Mouse (Mus musculus) induced T-regulatory cell, adult 2 months (primary cell): ENCODE results near the gene Gm10681.
"Not testable (repeated sequence)": the region's sequence is repeated elsewhere in the genome, so short reads cannot be mapped to it uniquely, and the experiment has no call there.

Experiments
- DNase-seq: peaks from one replicate; pipeline ENCODE4 v3.0.0-alpha.2; 2012; ENCODE audit warnings: low read depth

Gene Gm10681

GRCm38 (mm10) chr3:98588707-98589106 lies at the start of gene Gm10681:
TSS of gene Gm10681 (minus strand) at chr3:98588807.
- no peak for DNase-seq

GRCm38 (mm10) chr3:98635145-98635544 lies 46.5 kb upstream of the Gm10681 start:
- DNase-seq, result no peak

DNA sequence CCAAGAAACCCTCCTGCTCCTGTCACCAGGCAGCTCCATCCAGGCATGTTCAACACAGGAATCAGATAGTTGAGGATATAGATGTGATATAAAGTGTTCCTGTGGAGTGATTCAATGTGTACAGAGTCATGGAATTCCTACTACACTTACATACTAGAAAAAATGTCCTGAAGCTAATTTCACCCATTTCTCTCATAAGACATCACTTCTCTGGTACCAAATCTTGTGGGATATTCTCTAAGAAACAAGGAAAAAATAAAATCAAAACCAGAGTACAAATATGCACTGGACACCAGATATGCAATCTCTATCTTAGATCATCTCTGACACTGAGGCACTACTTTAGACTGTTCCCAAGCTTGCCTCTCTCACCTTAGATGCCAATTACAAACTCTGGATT lies 41.5 kb upstream of the Gm10681 start, which contains the start of gene Hsd3b5:
Gene Hsd3b5 (minus strand): TSS at position 101 of the 400 bp plus-strand sequence.
- DNase-seq, result no peak

- no peak for DNase-seq
Measured at GRCm38 (mm10) chr3:98629633-98630032, 41.0 kb upstream of the Gm10681 start.

GRCm38 (mm10) chr3:98616786-98617185 lies 28.2 kb upstream of the Gm10681 start:
- not testable (repeated sequence) for DNase-seq

DNA sequence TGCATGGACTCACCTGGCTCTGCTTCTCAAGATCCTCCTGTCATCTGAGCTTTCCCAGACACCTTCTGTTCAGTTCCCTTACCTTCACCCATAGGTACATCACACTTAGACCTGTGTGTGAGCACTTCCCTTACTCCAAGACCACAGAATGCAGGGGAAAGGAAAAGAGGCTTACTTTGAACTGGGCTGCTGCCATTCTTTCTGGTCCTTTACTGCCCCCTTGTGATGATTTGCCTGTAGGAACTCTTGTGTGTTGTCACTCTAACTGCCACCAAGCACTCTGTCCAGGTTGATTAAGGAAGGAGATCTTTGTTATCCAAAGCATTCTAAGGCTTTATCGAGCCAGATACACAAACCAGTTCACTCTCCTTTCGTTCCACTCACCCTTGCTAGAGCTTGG lies 27.6 kb upstream of the Gm10681 start:
- DNase-seq, result not testable (repeated sequence)

GRCm38 (mm10) chr3:98614406-98614927 lies 25.9 kb upstream of the Gm10681 start:
- DNase-seq, result not testable (repeated sequence)

- no peak for DNase-seq
Measured at GRCm38 (mm10) chr3:98613963-98614362, 25.4 kb upstream of the Gm10681 start.

- DNase-seq, result not testable (repeated sequence)
Measured at GRCm38 (mm10) chr3:98613540-98613939, 24.9 kb upstream of the Gm10681 start.

GRCm38 (mm10) chr3:98587721-98588120 lies 886 bp downstream of the Gm10681 start:
- DNase-seq, result no peak

GRCm38 (mm10) chr3:98582622-98583021 lies 6.0 kb downstream of the Gm10681 start:
- DNase-seq, result not testable (repeated sequence)

- DNase-seq, result not testable (repeated sequence)
Measured at GRCm38 (mm10) chr3:98582202-98582601, 6.4 kb downstream of the Gm10681 start.

DNA sequence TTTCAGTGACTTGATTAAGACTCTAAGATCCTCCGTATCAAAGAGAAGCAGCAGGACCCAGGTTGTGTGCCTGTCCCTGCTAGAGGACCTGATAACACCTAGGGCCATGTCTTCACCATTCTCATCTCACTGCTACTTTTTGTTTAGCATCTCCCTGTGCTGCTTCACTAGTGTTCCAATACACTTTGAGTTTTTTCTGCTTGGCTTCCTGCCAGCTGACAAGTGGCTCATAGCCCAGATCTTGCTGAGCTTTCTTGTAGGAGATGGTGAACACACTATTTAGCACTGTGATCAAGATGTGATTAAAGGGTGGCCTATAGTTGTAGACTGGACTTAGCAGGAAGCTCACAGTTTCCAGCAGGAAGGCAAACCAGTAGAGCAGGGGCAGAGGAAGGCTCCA lies 7.6 kb downstream of the Gm10681 start:
- not testable (repeated sequence) for DNase-seq

DNA sequence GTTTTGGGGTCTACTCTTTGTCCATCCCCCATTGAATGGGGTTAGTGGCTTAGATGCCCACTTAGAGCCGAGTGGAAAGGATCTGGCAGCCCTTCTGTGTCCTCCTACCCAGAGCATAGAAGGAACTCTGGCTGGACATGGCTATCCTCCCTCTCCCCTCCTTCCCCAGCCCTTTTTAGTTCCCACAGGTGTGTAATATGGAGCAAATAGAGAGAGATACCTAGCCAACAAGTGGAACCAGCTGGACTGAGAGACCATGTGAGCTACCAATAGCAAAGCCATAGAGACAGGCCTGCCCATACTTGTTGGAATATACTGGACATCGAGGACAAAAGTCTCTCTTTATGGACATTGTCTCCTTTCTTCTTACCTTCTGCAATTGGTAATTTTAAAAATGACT lies 20.9 kb downstream of the Gm10681 start:
- DNase-seq, result not testable (repeated sequence)

DNA sequence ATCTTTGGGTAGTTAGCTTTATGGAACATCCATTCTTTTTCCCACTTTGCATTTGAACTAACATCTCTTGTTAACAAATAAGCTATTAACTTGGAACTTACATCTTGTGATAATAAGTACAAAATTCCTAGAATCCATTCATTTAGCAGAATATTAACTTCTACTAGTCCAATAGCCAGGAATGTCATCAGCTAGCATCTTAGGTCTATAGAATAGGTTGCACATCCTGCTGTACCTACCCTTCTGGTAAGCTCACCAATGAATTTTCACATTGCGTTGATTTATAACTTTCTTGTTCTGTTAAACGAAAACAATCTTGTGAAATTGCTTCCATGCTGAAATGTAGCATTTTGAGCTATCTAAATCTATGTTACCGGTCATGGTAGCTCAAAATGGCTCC lies 23.7 kb downstream of the Gm10681 start:
- DNase-seq, result not testable (repeated sequence)

- not testable (repeated sequence) for DNase-seq
Measured at GRCm38 (mm10) chr3:98563831-98564230, 24.8 kb downstream of the Gm10681 start.

DNA sequence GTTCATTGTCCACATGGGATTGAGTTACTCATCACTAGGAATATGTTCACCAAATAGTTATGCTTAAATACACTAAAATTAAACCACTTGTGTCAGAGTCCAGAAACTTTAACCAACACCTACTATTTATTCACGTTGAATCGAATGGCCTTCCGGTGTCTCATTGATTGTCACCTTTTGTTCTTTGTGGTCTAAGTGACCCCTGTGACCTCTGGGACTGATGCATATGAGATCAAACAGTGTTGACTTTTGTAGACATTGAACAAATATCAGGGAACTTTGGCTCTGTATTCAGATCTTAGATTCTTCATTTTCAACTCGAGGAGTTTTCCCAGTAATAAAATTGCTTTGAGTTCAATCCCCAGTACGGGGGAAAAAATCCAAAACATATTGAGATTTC lies 27.9 kb downstream of the Gm10681 start:
- DNase-seq, result not testable (repeated sequence)

DNA sequence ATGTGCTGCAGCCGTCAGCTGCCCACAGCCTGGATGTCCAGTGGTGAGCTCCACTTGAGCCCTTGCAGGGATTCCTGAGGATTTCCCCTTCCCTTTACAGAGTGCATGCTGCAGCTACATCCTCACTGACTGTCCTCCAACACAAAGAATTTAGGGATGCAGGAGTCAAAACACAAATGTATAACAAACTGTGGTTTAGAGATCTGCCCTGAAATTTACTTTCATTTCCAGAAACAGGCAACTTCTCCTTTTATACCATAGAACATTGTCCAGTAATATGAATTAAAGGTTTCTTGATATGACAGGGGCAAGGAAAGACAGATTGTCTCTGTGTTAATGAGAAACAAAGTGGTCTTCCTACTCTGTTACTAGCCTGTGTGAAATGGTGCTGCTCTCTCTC lies 37.8 kb downstream of the Gm10681 start:
- not testable (repeated sequence) for DNase-seq

DNA sequence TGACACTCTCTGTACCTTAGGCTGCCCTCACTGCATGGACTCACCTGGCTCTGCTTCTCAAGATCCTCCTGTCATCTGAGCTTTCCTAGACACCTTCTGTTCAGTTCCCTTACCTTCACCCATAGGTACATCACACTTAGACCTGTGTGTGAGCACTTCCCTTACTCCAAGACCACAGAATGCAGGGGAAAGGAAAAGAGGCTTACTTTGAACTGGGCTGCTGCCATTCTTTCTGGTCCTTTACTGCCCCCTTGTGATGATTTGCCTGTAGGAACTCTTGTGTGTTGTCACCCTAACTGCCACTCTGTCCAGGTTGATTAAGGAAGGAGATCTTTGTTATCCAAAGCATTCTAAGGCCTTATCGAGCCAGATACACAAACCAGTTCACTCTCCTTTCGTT lies 38.4 kb downstream of the Gm10681 start:
- DNase-seq, result not testable (repeated sequence)

DNA sequence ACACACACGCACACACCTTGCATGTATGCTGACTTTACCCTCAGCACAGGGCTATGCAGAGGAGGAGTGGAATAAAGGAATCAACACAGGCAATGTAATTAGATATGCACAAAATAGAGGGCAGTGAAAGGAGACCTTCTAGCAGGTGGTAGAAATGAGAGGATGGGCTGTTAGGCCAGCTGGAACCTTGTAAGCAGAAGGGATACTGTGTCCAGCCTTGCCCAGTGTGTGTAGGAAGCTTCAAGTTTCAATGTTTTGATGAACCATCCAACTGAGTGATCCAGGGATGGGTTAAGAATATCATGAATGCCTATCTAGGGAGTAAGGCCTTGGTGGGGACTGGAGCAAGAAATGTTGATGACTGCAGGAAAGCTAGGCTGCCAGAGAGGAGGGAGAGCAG lies 40.1 kb downstream of the Gm10681 start:
- DNase-seq, result not testable (repeated sequence)

DNA sequence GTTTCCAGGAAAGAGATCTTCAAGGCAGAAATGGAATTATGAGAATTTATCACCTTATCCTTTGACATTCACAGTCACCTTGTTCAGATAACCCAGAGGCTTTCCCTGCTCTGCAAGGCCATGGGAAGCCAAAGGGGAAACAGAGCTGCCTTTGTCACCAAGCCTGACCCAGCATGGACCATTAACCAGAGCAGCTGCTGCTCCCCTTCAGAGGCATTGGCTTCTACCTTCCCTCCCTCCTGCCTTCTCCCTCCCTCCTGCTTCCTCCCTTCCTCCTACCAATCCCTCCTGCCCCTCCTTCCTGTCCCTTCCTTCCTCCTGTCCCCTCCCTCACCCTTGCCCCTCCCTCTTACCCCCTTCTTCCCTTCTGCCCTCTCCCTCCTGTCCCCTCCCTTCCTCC lies 41.0 kb downstream of the Gm10681 start:
- not testable (repeated sequence) for DNase-seq

- DNase-seq, result not testable (repeated sequence)
Measured at GRCm38 (mm10) chr3:98524978-98525377, 63.6 kb downstream of the Gm10681 start.

DNA sequence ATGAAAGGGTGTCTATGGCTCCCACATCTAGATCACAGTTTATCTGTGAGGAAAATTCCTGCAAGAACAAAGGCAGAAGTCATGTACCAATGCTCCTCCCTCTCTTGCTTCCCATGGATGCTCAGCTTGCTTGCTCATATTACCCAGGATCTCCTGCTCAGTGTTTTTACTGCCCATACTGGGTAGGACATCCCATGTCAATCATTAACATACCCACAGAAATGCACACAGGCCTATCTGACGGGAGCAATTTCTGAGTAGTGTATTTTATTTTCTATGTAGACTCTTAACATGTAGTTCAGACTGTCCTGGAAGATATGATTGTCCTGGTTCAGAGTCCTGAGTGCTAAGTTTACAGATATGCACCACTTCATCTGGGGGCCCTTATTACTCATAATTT lies 64.1 kb downstream of the Gm10681 start:
- DNase-seq, result not testable (repeated sequence)

- DNase-seq, result not testable (repeated sequence)
Measured at GRCm38 (mm10) chr3:98522779-98523178, 65.8 kb downstream of the Gm10681 start.
